Mouse (Mus musculus) embryo, embryonic 11.5 days (tissue): ENCODE data around the gene Ttll1.
"Not testable (repeated sequence)": the region's sequence is repeated elsewhere in the genome, so short reads cannot be mapped to it uniquely, and the experiment has no call there.

Experiments
- DNase-seq: peaks from one replicate; pipeline ENCODE4 v3.0.0-alpha.2; 2012; ENCODE audit warnings: low read depth, low spot score

The Ttll1 gene

GRCm38 (mm10) chr15:83482645-83483224, 28.0 kb downstream of the Ttll1 start:
- DNase-seq: no peak

- no peak for DNase-seq
These were observed 29.4 kb downstream of the Ttll1 start for GRCm38 (mm10) chr15:83481236-83481780.

- no peak for DNase-seq
These were observed 30.9 kb downstream of the Ttll1 start for GRCm38 (mm10) chr15:83479818-83480217.

GRCm38 (mm10) chr15:83478096-83478495, 32.6 kb downstream of the Ttll1 start:
- no peak for DNase-seq

- DNase-seq: no peak
These were observed 34.0 kb downstream of the Ttll1 start for GRCm38 (mm10) chr15:83476593-83477273.

GRCm38 (mm10) chr15:83474466-83474836, 36.2 kb downstream of the Ttll1 start:
- no peak for DNase-seq

- no peak for DNase-seq
These were observed 36.7 kb downstream of the Ttll1 start for GRCm38 (mm10) chr15:83473832-83474465.

GRCm38 (mm10) chr15:83473251-83473650, 37.4 kb downstream of the Ttll1 start:
- DNase-seq: no peak

GRCm38 (mm10) chr15:83471476-83471875, 39.2 kb downstream of the Ttll1 start:
- no peak for DNase-seq

GRCm38 (mm10) chr15:83470443-83470842, 40.2 kb downstream of the Ttll1 start:
- no peak for DNase-seq

GRCm38 (mm10) chr15:83469279-83469821, 41.3 kb downstream of the Ttll1 start:
- DNase-seq: no peak

- DNase-seq: no peak
These were observed 43.3 kb downstream of the Ttll1 start for GRCm38 (mm10) chr15:83467232-83467966.

GRCm38 (mm10) chr15:83466331-83466730, 44.4 kb downstream of the Ttll1 start:
- no peak for DNase-seq

- no peak for DNase-seq
These were observed 45.6 kb downstream of the Ttll1 start for GRCm38 (mm10) chr15:83464905-83465650.

- DNase-seq: peak; percentile 93
These were observed 46.4 kb downstream of the Ttll1 start, which contains the start of gene Pacsin2 for GRCm38 (mm10) chr15:83464083-83464904. Pacsin2 (minus strand) TSS chr15:83464606.

- DNase-seq: no peak
These were observed 47.2 kb downstream of the Ttll1 start for GRCm38 (mm10) chr15:83463369-83464082.

- not testable (repeated sequence) for DNase-seq
These were observed 48.3 kb downstream of the Ttll1 start for GRCm38 (mm10) chr15:83462349-83462748.

- DNase-seq: no peak
These were observed 49.8 kb downstream of the Ttll1 start for GRCm38 (mm10) chr15:83460891-83461290.

GRCm38 (mm10) chr15:83457541-83457940, 53.2 kb downstream of the Ttll1 start:
- no peak for DNase-seq
